Mouse (Mus musculus) forebrain, embryonic 10.5 days (tissue): Measurements from ENCODE around the gene Nkx2-5. TPM values are rescaled to one million over a fixed set of nuclear protein-coding genes. Genes with fewer than 3 reads are reported as not detected.

ENCODE experiments used
- DNase-seq: peaks from one replicate; pipeline ENCODE4 v3.0.0-alpha.2; 2017; ENCODE audit warnings: low spot score; ENCODE audit errors: extremely low spot score
- H3K27ac ChIP-seq: fragments of 300-500 bp; sonication (generic); 2 replicates; pipeline ENCODE4 v1.5.1; 2016; ENCODE audit warnings: mild to moderate bottlenecking
- H3K27me3 ChIP-seq: fragments of 300-500 bp; sonication (generic); 2 replicates; pipeline ENCODE4 v1.6.1; 2016; ENCODE audit warnings: mild to moderate bottlenecking; ENCODE audit not compliant: poor library complexity, severe bottlenecking
- H3K36me3 ChIP-seq: fragments of 300-500 bp; sonication (generic); replicated peaks from 2 replicates; pipeline ENCODE4 v1.6.1; 2016; ENCODE audit warnings: mild to moderate bottlenecking, moderate library complexity
- H3K4me1 ChIP-seq: fragments of 300-500 bp; sonication (generic); 2 replicates; pipeline ENCODE4 v1.6.1; 2016
- H3K4me3 ChIP-seq: fragments of 300-500 bp; sonication (generic); 2 replicates; pipeline ENCODE4 v1.5.1; 2016; ENCODE audit warnings: mild to moderate bottlenecking, moderate library complexity
- H3K9me3 ChIP-seq: fragments of 300-500 bp; sonication (generic); 2 replicates; pipeline ENCODE4 v1.6.1; 2016; ENCODE audit warnings: mild to moderate bottlenecking, moderate library complexity
- WGBS: fragments of 180-500 bp; shearing (Covaris S2); methylation state at CpG from one replicate; pipeline ENCODE4 v1.1.7; 2016; 5-methylcytosine and 5-hydroxymethylcytosine counted together
- polyA plus RNA-seq: library from polyadenylated mRNA; unstranded; fragments of >200 nt; fragmentation: Nextera tagmentation; extraction: Ambion mirVana; gene quantifications from 2 replicates; pipeline ENCODE4 v1.2.1, GENCODE M21; 2016

The Nkx2-5 gene
- polyA plus RNA-seq, 1 experiment from 2014 or later: not detected

DNA sequence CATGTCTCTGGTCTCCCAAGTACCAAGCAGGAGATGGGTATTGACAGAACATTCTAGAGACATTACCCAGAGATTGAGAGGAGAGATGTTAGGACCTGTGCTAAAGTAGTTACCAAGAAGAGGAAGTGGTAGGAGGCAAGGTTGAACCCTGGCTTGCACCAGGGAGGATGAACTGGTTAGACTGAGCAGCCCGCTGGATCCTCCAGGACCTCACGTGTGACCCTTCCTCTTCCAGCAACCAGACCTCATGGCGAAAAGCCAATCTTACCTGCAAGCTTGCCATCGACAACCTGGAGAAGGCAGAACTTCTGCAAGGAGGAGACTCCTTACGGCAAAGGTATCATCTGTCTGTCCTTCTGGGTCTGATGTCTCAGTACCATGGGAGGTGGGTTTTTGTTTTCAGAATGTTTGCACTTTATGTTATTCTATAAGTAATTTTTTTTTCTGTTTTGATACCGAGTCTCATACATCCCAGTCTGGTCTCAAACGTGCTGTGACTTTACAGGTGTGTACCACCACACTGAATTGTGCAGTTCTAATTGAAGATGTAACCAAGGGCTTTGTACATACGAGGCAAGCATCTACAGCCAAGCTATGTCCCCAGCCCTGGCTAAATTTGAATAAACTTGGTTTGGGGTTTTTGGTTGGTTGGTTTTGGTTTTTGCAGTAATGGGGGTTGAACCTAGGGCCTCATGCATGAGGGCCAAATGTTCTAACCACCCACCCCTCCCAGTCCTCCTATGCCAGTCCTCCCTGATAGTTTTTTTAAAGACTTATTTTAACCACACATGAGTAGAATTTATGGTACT lies 55.1 kb downstream of the Nkx2-5 start:
- H3K27ac ChIP-seq: no peak overlapping the region
- H3K36me3 ChIP-seq: peaks cover 82% of the 10 kb centered on the region
- no peak for DNase-seq
- H3K27me3 ChIP-seq: no peaks in the 10 kb centered on the region
- 93% methylated on average over 8 of the region's 8 CpGs for WGBS
- no peaks in the 10 kb centered on the region for H3K4me1 ChIP-seq
- H3K4me3 ChIP-seq: no peak overlapping the region
- H3K9me3 ChIP-seq: no peaks in the 10 kb centered on the region

DNA sequence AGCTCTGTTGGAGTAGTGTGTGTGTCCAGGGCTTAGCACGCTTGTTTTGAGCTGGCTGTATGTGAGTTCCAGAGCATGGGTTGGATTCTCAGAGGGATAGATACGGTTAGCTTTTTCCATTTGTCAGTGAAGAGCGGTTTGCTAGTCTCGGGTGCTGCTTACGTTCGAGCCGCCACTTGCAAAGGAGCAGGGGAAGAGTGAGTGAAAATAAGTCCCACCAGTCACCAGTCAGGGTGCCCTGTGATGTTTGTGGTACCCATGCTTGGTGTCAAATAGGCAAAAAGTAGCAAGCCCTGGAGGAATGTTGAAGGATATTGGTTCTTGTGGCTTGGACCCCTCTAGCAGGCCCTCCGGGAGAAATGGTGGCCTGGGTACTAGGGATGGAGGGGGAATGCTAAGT lies 55.8 kb downstream of the Nkx2-5 start:
- no peak for DNase-seq
- 97% methylated on average over 8 of the region's 8 CpGs for WGBS
- Histone ChIP-seq H3K4me1 (no peaks in the 10 kb centered on the region), H3K27me3 (no peaks in the 10 kb centered on the region), H3K4me3 (no peak overlapping the region), H3K9me3 (no peaks in the 10 kb centered on the region), H3K36me3 (peaks cover 89% of the 10 kb centered on the region), H3K27ac (no peak overlapping the region)

Other genes with a start within 250 kb of the Nkx2-5 start
- gene Atp6v0e, start 181.8 kb downstream of the Nkx2-5 start, polyA plus RNA-seq: 104 and 109 TPM in 2 replicates
- 1.7 and 2.5 TPM in 2 replicates for gene Crebrf, start 129.4 kb downstream of the Nkx2-5 start, polyA plus RNA-seq
- gene Bnip1, start 63.9 kb downstream of the Nkx2-5 start, polyA plus RNA-seq: 43.9 and 51.5 TPM in 2 replicates
- 11.7 and 12.5 TPM in 2 replicates for gene Kifc5b, start 72.1 kb upstream of the Nkx2-5 start, polyA plus RNA-seq
- 2.8 and 2.9 TPM in 2 replicates for gene Phf1, start 88.0 kb upstream of the Nkx2-5 start, polyA plus RNA-seq
- 180 and 184 TPM in 2 replicates for gene Cuta, start 94.6 kb upstream of the Nkx2-5 start, polyA plus RNA-seq
- 1.5 and 1.9 TPM in 2 replicates for gene Syngap1, start 96.2 kb upstream of the Nkx2-5 start, polyA plus RNA-seq
- 17.5 and 20.1 TPM in 2 replicates for gene Zbtb9, start 128.2 kb upstream of the Nkx2-5 start, polyA plus RNA-seq
- gene Bak1, start 184.0 kb upstream of the Nkx2-5 start, polyA plus RNA-seq: 3.1 and 3.4 TPM in 2 replicates
- gene Itpr3, start 212.3 kb upstream of the Nkx2-5 start, polyA plus RNA-seq: 1.6 TPM in 2 replicates